Mouse (Mus musculus) monocyte, adult 5-6 weeks (primary cell): ENCODE results near the gene Map4k5. TPM values are rescaled to one million over a fixed set of nuclear protein-coding genes. Genes with fewer than 3 reads are reported as not detected.

Experiments
- ATAC-seq: fragments of 153-309, 156-312 bp; replicated peaks from 2 replicates; pipeline ENCODE4 v1.8.0; 2017; ENCODE audit warnings: mild to moderate bottlenecking; ENCODE audit not compliant: low TSS enrichment, insufficient number of reproducible peaks, severe bottlenecking, poor library complexity, low FRiP score
- total RNA-seq: library from RNA; stranded (forward); fragments of 200-1000, 200-491, 200-594 nt; gene quantifications from 3 replicates; pipeline ENCODE4 v1.2.3, GENCODE M21; 2017

Map4k5 gene
- total RNA-seq, 1 experiment from 2014 or later, result 64.2 TPM

DNA sequence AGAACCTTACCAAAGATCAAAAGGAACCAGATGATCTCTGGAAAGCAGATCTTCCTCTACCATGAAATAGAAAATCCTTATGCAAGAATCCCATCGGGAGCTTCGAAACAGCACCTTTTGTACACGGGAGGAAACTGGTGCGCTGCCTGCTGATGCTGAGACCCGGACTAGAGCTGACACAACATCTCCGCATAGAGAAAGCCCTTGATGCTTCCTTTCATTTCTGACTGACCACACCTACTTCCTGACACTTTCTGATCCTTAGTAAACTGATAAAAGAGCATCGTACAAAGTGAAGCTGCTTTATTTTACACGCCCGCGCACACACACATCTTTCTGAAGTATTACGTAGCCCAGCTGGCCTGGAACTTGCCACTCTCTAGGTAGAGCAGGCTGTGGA, 39.6 kb downstream of the Map4k5 start:
- ATAC-seq, result no peak

DNA sequence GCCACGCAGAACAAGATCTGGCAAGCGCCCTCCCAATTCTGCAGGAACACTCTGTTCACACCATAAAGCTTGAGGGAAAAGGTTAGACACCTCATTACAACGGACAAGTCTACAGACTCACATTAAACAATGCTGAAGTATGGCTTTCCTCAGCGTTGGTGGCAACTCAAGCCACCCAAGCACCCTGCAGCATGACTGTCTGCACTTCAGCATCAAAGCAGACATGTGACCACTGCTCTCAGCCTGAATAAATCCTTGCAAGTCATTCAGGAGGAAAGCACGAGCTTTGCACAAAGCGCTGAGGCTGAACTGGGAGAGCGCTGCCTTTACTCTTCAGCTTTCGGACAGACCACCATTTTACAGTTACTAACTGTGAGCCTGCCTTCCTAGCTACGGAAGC, 40.7 kb downstream of the Map4k5 start:
- ATAC-seq, result no peak

DNA sequence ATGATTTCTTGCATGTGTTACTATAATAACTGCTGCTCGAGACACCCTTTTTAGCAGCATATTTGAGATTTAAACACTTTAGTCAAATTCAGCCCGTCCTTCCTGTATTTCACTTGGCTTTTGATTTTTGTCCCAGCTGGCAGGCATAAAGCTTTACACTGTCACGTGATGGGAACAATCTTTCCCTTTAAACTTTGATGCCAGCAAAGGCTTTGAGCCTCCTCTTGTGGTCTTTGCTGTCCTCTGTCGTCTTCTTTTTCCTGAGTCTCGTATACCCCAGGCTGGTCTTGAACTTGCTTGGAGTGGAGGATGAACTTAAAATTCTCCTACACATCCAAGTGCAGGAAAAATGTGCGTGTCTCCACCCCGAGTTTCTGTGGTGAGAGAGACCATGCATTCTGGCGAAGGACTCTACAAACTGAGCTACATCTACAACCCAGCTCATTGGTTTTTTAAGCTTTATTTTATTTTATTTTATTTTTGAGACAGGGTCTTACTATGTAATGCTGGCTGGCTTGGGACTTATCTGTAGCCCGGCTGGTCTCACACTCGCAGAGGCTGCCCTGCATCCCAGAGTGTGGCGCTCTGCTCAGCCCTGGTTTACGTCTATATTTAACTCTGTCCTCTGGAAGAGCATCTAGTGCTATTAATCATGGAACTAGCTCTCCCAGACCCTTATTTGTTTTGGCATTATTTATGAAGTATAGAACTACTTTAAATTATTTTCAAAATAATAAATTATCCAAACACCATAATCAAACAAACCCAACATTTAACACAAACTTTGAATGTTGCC, 44.7 kb downstream of the Map4k5 start:
- no peak for ATAC-seq

DNA sequence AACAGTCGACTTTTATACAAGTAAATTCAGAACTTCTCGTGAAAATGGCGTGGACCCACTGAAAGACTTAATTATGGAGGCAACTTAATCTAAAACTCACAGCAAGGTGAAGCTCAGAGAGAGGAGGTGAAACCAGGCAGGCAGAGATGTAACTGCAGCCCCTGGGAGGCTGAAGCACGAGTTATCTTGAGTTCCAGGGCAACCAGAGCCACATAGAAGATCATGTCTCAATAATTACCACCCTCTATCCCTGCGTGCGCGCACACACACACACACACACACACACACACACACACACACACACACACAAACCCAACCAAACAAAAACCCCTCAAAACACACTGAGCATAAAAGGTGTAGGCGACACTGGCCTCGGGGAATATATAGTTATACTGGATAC, 46.5 kb downstream of the Map4k5 start:
- ATAC-seq, result no peak

DNA sequence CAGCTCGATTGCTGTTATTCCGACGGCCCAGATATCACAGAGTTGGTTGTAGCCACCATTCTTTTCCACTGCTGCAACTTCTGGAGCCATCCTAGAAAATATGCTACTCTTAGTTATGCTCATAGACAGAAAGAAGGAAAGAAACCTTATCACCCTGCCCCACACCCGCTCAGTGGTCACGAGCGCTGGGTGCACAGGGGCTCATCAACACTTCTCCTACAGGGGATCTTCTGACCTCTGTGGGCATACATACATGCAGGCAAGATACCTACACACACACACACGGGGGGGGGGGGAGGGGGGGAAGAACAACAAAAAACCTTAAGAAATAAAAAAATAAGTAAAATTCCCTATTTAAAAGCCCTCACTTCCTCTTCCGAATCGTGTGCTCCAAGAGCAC, 47.3 kb downstream of the Map4k5 start:
- ATAC-seq, result no peak

DNA sequence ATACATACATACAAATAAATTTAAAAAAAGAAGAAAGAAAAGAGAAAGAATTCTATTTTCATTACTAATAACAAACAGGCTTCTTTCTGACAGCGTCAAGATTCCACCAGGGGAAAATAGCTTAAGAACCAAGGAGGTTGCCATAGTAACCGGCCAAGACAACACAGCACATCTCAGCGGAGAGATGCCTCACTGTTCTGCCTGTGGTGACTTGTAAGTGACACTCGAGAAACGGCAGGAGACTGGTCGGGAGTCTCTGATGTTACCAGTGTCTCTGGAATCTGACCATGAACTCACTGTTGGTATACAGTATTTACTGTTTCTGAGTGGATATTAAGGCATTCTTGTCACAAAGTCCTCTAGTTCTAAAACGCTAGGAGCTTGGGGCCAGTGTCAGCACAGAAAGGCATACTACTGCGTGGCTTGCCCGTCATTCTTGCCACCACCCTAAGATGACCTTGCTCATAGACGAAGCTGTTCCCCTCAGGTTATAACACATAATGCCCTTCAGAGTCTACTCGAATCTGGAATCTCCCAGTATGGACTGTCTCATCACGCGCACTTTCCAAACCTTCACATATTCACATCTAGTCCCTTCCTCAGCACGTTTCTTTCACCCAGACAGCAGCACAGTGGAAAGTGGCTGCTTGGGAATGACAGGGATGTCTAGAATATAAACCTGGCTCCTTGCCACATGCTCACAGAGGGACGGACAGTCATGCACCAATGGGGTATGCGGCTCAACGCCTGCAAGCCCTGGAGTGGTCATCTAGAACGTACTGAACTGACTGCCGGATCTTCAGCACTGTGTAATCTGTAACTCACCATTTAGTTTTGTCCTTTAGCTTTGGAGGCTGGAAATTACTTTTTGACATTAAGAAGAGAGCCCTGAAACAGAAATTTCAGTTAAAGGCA, 49.2 kb downstream of the Map4k5 start:
- no peak for ATAC-seq

DNA sequence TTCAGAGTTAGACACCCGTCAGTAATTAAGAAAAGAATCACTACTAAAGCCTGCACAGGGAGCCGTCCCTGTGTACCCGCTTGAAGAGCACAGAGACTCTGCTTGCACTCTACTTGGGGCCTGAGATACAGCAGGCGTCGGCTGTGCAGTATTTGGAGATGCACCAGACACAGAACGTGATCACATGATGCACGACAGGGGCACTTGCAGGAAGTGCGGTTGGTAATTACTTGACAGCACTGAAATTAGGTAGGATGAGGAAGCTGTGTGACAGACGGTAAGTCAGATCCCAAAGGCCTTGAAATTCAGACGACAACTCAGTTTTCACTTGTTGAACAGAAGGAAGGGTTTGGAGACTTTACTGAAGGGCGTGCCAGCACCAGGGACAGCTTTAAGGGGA, 54.6 kb downstream of the Map4k5 start:
- ATAC-seq, result no peak

DNA sequence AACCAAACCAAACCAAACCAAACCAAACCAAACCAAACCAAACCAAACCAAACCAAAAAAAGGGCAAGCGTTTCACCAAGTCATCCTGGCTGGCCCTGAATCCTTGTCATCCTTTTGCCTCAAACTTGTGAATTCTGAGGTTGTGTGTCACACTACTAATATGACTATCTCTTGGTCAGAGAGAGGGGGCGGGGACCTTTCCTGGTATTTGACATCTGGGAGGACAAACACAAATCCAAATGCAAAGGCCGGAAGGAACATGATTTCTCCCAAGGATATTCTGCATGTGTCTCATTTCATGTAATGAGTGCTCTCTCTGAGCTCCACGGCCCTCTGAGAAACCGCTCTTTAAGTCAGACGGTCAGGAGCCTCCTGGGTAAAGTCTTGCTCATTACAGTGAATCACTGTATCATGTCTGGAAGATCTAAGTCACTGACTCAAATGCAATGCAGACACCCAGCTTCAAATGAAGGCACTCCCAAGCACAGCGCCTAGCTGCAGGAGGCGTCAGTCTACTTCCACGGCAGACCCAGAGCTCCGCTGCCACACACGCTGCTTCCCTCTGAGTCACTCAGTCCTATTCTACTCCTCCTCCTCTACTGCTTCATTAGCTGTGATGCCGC, 58.9 kb downstream of the Map4k5 start:
- no peak for ATAC-seq

DNA sequence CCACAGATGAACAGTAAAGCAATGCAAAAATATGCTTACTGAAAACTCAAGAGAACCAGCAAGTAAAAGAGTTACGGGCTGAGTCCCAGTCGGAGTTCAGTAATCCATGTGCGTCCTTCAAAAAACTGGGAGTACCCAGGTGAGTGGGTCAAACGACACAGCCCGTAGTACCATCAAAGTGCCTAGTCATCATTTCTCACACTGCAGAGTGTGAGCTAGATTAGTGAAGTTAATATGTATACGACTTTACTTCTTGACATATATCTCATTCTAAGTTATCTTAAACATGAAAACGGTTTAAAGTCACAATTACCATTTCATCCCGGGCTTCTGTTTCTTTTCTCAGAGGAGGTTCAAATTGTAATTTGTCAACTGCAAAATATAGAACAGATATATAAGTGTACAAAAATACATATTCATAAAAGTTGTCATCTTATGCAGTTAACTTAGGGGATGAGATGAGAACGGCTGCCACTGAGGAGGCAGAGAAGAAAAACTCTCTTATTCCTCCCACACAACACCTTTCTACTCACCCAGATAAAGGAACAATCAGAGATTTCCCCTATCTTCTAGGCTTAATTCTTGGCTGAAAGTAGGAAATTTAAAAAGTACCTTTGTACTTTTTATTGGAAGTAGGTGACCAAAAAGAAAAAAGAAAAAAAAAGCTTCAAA, 61.6 kb downstream of the Map4k5 start:
- ATAC-seq, result no peak

DNA sequence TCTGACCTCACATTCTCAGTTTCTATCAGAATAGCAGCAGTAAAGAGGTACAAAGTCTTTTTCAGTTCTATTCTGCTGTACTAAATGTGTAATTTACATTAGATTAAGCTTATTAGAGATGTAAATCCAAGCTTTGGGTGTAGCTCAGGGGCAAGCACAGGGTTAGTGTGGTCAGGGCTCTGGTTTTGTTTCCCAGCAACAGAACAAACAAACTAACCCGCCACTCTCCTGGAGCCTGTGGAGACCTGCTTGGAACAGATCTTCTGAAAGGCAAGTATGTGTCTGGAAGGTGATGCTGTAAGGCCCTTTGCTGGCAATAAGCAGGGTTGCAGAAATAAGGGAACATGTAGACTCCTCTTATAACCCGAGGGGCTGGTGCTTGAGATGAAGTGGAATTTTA, 64.8 kb downstream of the Map4k5 start:
- no peak for ATAC-seq

DNA sequence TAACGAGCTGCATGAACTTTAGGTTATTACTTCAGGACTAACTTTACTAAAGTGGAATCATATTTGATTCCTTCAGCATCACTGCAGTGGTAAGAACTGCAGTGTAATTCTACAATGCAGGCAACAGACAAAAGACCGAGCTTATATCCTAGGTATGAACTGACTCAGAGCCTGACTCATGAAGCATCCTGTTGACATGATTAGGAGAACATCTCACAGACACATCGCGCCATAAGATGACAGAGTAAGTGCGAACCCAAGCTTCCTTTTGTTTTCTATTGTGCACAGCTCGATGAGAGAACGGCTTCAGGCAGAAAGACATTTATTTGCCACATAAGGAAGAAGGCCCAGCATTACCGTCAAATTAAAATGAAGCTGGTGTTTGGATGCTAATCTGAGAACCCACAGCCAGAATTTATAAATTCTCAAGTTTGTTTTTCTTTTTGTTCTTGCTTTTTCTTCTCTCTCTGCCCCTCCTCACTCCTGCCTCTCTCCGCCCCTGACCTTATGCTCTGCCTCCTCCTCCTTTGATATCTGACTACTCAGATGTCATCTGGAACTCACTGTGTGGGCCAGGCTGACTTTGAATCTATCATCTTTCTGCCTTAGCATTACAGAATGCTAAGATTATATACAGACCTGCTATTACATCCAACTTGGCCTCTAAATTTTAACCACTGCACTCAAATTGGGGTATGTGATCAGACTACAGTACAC, 68.0 kb downstream of the Map4k5 start:
- no peak for ATAC-seq

DNA sequence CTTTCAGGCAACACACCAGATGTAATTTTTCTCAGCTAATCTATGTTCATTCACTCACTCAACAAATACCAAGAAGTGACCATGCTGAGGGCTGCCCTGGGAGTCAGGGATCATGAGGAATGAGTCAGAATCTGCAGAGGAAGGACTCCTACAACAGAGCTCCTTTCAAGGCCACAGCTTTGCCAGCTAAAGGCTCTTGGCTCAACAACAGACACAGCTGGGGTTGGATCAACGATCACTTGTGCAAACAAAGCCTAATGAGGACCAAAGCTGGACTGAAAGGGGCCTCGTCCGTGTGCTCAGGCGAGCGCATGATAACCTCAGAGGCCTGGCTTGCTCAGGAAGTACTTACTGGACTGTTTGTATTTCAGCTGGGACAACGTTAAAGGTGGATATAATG, 78.7 kb downstream of the Map4k5 start:
- ATAC-seq, result no peak

DNA sequence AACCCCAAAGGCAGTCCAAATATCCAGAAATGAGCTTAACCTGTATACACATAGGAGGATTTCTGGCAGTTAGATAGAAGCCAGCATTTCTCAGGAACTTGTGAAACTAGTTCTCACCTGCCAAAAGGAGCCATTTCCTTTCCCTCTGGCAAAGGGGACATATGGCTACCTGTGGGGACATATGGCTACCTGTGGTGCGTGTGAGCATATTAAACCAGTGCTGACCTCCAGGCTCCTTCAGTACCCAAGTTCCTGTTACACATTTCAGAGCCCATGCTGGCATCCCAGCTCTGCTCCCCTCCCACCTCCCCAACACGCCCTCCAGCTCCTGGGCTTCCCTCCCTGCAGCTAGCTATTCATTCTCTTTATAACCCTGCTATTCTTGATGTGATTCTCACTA, 79.4 kb downstream of the Map4k5 start:
- ATAC-seq, result no peak

DNA sequence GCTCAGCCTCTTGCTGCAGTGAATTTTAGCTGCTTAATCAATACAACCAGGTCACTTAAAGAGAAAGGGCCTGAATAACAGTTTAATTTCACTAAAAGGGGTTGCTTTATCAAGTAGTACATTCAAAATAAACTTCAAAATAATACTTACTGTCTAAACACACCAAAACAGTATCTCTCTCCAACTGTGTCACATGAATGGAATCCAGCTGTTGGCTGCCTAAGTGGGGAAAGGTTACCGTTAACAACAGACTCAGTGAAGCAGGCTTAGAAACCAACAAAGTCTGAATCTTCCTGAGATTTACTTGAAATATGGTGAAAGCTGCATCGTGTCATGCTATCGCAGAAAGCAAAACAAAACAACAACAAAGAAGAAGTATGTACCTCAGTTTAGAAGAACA, 80.0 kb downstream of the Map4k5 start:
- ATAC-seq, result no peak

DNA sequence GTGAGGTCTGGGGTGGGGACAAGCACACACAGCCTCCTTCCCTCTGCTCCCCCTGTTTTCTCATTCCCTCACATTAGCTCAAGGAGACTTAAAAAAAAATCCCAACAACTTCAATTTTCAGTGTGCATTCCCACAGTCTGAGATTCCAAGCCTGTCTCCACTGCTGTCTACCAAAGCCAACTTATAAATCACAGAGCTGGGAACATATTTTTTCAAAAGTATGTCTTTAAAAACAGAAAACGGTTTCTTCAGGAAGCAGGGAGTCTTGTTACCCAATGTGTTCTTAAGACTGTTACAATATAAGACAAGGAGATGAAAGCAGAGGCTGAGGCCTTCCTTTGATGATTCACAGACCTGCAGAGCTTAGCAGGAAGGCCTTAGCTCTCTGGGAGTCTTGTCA, 81.0 kb downstream of the Map4k5 start:
- ATAC-seq, result no peak

DNA sequence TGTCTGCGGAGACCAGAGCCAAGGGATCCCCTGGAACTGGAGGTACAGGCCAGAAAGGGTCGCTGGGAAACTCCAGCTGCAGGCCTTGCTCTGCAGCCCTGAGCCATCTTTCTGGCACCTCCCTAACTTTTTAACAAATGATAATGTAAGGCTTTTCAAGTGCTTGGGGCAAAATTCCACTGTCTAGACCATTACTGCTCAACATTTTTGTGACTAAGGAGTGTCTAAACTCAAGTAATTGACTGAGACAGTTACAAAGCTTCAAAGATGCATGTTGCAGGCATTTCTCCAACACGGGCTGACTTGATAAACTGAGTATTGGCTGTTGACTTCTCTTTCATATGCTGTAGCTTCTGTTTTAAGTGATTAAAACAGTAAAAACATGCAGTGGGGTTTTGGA, 83.6 kb downstream of the Map4k5 start:
- no peak for ATAC-seq

DNA sequence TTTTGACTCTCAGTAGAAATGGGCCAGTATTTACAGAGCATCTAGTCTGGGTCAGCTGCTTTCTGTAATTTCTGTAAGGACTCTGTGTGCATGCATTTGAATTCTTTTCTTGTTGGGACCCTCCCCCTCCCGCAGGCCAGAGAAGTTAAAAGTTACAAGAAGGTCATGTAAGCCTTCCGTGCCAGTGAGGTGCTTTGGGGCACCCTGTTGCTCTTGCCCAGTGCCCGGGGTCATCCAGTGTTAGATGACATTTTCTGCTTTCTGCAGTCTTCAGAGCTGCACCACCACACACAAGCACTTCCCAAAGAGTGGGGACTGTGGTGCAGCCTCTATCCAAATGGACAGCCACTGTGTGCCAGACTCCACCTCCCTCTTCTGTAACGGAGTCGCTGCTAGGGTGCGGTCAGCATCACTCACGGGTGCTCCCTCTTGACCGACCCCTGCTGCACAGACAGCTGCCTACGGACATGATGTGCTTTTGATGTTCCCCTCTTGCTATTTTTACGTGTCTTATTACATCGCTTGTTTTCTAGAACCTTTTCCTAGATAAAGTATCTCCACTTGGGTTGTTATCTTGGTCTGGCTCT, 85.5 kb downstream of the Map4k5 start:
- no peak for ATAC-seq

DNA sequence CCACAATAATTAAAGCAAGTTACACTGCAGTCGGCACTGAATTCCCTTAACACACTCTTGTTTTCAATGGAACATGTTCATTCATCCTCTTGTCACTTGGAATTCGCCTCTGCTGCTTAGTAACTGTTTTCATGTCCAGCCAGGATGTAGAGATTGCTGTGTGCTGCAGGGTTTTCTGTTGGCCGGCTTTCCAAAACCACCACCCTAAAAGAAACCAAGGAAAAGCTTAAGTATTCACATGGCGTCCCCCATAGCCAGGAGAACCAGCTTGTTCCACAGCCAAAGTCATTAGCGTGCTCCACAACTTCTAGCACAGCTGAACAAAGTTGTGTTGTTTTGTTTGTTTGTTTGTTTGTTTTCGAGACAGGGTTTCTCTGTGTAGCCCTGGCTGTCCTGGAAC, 87.9 kb downstream of the Map4k5 start:
- no peak for ATAC-seq
